Mouse (Mus musculus) cerebellum, adult 2 months (tissue): ENCODE data around the gene Tsc22d1.

Experiments
- CTCF ChIP-seq: fragments of 200-500 bp; IDR thresholded peaks from 2 replicates; pipeline ENCODE4 v1.5.1; 2011; ENCODE audit warnings: low read depth, mild to moderate bottlenecking, control low read depth, low read length, moderate library complexity, borderline replicate concordance; ENCODE audit not compliant: insufficient read depth
- POLR2A ChIP-seq: fragments of 200-500 bp; IDR thresholded peaks from 2 replicates; pipeline ENCODE4 v1.6.1; 2011; ENCODE audit warnings: low read length, control low read depth, borderline replicate concordance; ENCODE audit not compliant: insufficient read depth

DNA sequence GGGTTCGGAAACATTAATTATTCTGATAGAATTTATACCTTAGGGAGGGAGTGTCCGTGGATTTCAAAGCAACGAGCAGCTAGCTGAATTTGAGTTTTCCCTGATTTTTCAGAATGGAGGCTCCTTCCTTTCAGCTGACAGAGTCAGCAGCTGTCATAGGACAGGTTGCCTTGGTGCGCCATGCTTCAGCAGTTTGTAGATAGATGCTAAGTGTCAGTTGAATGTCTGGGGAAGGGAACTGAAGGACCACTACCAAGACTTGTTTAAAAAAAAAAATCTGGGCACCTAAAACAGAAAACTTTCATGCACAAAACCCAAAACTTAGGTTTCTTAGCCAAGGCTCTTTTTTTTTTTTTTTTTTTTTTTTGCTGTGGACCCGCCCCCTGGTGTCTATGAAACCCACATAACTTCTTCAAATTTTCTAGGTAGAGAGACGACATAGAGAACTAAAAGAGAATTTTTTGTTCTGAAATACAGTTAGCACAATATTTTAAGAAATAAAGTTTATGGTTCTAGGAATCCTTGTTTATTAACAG is 99.4 kb downstream of the Tsc22d1 start:
- no peak for TF ChIP-seq POLR2A
- no peak for TF ChIP-seq CTCF
